14 mouse cellular contexts compared by ENCODE assay signal in genomic region chr8:114789616-114790015, GRCm38 (mm10).
"Had no signal": no experiment of that assay in that cellular context is flagged by ENCODE, and none has a peak within 500 bp of the region (broad histone marks: within the 10 kb centered on the region; RNA-seq: fewer than 3 reads in every experiment).

No protein-coding gene starts in this region.

- H3K4me1 ChIP-seq: limb, embryonic 10.5 days; liver, embryonic 15.5 days; midbrain, embryonic 15.5 days had no signal

- DNase-seq: kidney, adult 8-10 months; kidney, postnatal 25 days; lung, embryonic 14.5 days; right cerebral cortex, adult 18-20 months; right cerebral cortex, postnatal 25 days had no signal

- H3K27ac ChIP-seq: left cerebral cortex, adult 2 months; limb, embryonic 10.5 days; liver, embryonic 15.5 days; macrophage; midbrain, embryonic 15.5 days had no signal

- ATAC-seq: intestine, postnatal 0 days; midbrain, embryonic 15.5 days had no signal

- H3K9ac ChIP-seq: liver, embryonic 15.5 days; lung, embryonic 14.5 days; midbrain, embryonic 15.5 days had no signal

- H3K4me3 ChIP-seq: left cerebral cortex, adult 2 months; limb, embryonic 10.5 days; liver, embryonic 15.5 days; megakaryocyte, embryonic 14.5 days; midbrain, embryonic 15.5 days had no signal

- H3K36me3 ChIP-seq: limb, embryonic 10.5 days; liver, embryonic 15.5 days; midbrain, embryonic 15.5 days had no signal

- H3K4me2 ChIP-seq: liver, embryonic 11.5 days; liver, embryonic 15.5 days; lung, embryonic 14.5 days; midbrain, embryonic 11.5 days; midbrain, embryonic 15.5 days had no signal

- H3K27me3 ChIP-seq: liver, embryonic 15.5 days; midbrain, embryonic 15.5 days had no signal

- H3K9me3 ChIP-seq: limb, embryonic 10.5 days; liver, embryonic 15.5 days; midbrain, embryonic 15.5 days had no signal
